ENCODE assay signal across 8 mouse cellular contexts in genomic region chr10:75796731-75797516, GRCm38 (mm10). TPM values are rescaled to one million over a fixed set of nuclear protein-coding genes. Genes with fewer than 3 reads are reported as not detected.
DNase-seq lines count a peak whose midpoint lies in the region; ATAC-seq and TF ChIP-seq lines count a peak whose summit lies in the region.

No protein-coding gene starts in this region.

- WGBS in heart, embryonic 11.5 days (ENCODE audit: insufficient replicate concordance): 33% methylated on average over 11 of the region's 11 CpGs
- WGBS in heart, embryonic 16.5 days: 29% methylated on average over 11 of the region's 11 CpGs
- WGBS in limb, embryonic 15.5 days: 42% methylated on average over 11 of the region's 11 CpGs

- H3K9ac ChIP-seq in heart, embryonic 11.5 days (ENCODE audit: low read depth, low read length): no peak overlapping the region; the same call in 1 of the 2 replicates
- H3K9ac ChIP-seq in heart, embryonic 16.5 days (ENCODE audit: low read length): peak overlapping the region; percentile 73
- 0 out of 2 replicates have a peak overlapping the region, but pooled peaks have one; percentile 33 for H3K9ac ChIP-seq in limb, embryonic 15.5 days

- no peaks in the 10 kb centered on the region for H3K36me3 ChIP-seq in heart, embryonic 11.5 days (ENCODE audit: control insufficient read depth, insufficient read depth, low read length)
- no peaks in the 10 kb centered on the region for H3K36me3 ChIP-seq in heart, embryonic 16.5 days (ENCODE audit: control insufficient read depth, insufficient read depth)
- H3K36me3 ChIP-seq in limb, embryonic 15.5 days: no peaks in the 10 kb centered on the region
- H3K36me3 ChIP-seq in myocyte (ENCODE audit: control insufficient read depth, insufficient read depth): no peaks in the 10 kb centered on the region

- no peak overlapping the region for H3ac ChIP-seq in myocyte (ENCODE audit: control insufficient read depth, insufficient read length)

- ATAC-seq in heart, embryonic 11.5 days (replicated peaks; ENCODE audit: insufficient number of reproducible peaks, low FRiP score, low TSS enrichment): no peak
- no peak for ATAC-seq in heart, embryonic 16.5 days (replicated peaks; ENCODE audit: extremely low read depth, insufficient read depth, low FRiP score)
- no peak for ATAC-seq in limb, embryonic 15.5 days (ENCODE audit: insufficient number of reproducible peaks, low FRiP score, low TSS enrichment, low read depth)

- intact Hi-C loops in heart, postnatal 36 days (cut with DNase I): loop anchor here (2.0 kb wide), 1 partner anchor 36 kb away; no protein-coding TSS in a partner anchor

- no peak for DNase-seq in heart, postnatal 36 days
- DNase-seq in right cerebral cortex, postnatal 36 days (ENCODE audit: low spot score in 2 of 2): no peak
- DNase-seq in retina, postnatal 1 day: no peak
- no peak for DNase-seq in natural killer cell, adult 2 months (ENCODE audit: low spot score in 2 of 2)

- peak overlapping the region; percentile 53 for H3K4me3 ChIP-seq in heart, embryonic 11.5 days (ENCODE audit: low read depth, low read length)
- H3K4me3 ChIP-seq in heart, embryonic 16.5 days (ENCODE audit: low read length): peak overlapping the region; percentile 64
- peak overlapping the region; percentile 49 for H3K4me3 ChIP-seq in limb, embryonic 15.5 days
- H3K4me3 ChIP-seq in myocyte: peak overlapping the region; percentile 21

- TF ChIP-seq POLR2A in myocyte (IDR thresholded peaks at IDR 0.05; ENCODE audit: insufficient read length, low read depth): no peak

- peaks cover 9% of the 10 kb centered on the region for H3K4me1 ChIP-seq in heart, embryonic 11.5 days (ENCODE audit: control insufficient read depth, insufficient read depth, low read length)
- H3K4me1 ChIP-seq in heart, embryonic 16.5 days (ENCODE audit: control insufficient read depth, insufficient read depth, low read length): peaks cover 13% of the 10 kb centered on the region
- peaks cover 38% of the 10 kb centered on the region for H3K4me1 ChIP-seq in limb, embryonic 15.5 days

- H3K4me2 ChIP-seq in heart, embryonic 11.5 days: peak overlapping the region; percentile 95
- H3K4me2 ChIP-seq in heart, embryonic 16.5 days (ENCODE audit: low read depth, low read length): peak overlapping the region; percentile 95
- H3K4me2 ChIP-seq in limb, embryonic 15.5 days: peak overlapping the region; percentile 85
- H3K4me2 ChIP-seq in myocyte (ENCODE audit: low read depth): no peak overlapping the region

- H3K79me2 ChIP-seq in myocyte (ENCODE audit: control insufficient read depth, insufficient read depth): no peaks in the 10 kb centered on the region

- H3K9me3 ChIP-seq in heart, embryonic 11.5 days (replicated peaks; ENCODE audit: control insufficient read depth, low read length): no peaks in the 10 kb centered on the region
- H3K9me3 ChIP-seq in heart, embryonic 16.5 days (replicated peaks; ENCODE audit: control insufficient read depth, low read length): no peaks in the 10 kb centered on the region
- no peaks in the 10 kb centered on the region for H3K9me3 ChIP-seq in limb, embryonic 15.5 days

- H3K27ac ChIP-seq in heart, embryonic 11.5 days (ENCODE audit: low read depth, low read length): no peak overlapping the region
- H3K27ac ChIP-seq in heart, embryonic 16.5 days (ENCODE audit: low read length): no peak overlapping the region; the same call in 1 of the 2 replicates
- no peak overlapping the region for H3K27ac ChIP-seq in limb, embryonic 15.5 days

- H3K27me3 ChIP-seq in heart, embryonic 11.5 days (ENCODE audit: control insufficient read depth, insufficient read depth, low read length): peaks cover 8% of the 10 kb centered on the region
- H3K27me3 ChIP-seq in heart, embryonic 16.5 days (ENCODE audit: control insufficient read depth, insufficient read depth, low read length): no peaks in the 10 kb centered on the region
- H3K27me3 ChIP-seq in limb, embryonic 15.5 days: peaks cover 5% of the 10 kb centered on the region; the same call in 1 of the 2 replicates
- H3K27me3 ChIP-seq in myocyte (ENCODE audit: control insufficient read depth, insufficient read depth, insufficient read length): peaks cover 14% of the 10 kb centered on the region

TF ChIP-seq in myocyte, 11 proteins besides CTCF, POLR2A, EP300 and RAD21:
- no peak for TF ChIP-seq MYOG (IDR thresholded peaks at IDR 0.05; ENCODE audit: control insufficient read depth in 1 of 3, insufficient read depth in 1 of 3, insufficient read length in 2 of 3, low read depth in 2 of 3)
- no peak for TF ChIP-seq MYOD1 (IDR thresholded peaks at IDR 0.05; ENCODE audit: control insufficient read depth in 1 of 3, insufficient read length in 2 of 3, low read depth in 2 of 3)
- no peak for TF ChIP-seq REST (IDR thresholded peaks at IDR 0.05; ENCODE audit: insufficient read depth, insufficient read length)
- TF ChIP-seq E2F4 (IDR thresholded peaks at IDR 0.05; ENCODE audit: insufficient read depth): no peak
- TF ChIP-seq USF1 (IDR thresholded peaks at IDR 0.05; ENCODE audit: low read depth): no peak
- no peak for TF ChIP-seq SRF (IDR thresholded peaks at IDR 0.05; ENCODE audit: control insufficient read depth, insufficient read length, low read depth)
- no peak for TF ChIP-seq TCF12 (IDR thresholded peaks at IDR 0.05; ENCODE audit: insufficient read depth, poor library complexity, severe bottlenecking)
- TF ChIP-seq CEBPB (IDR thresholded peaks at IDR 0.05; ENCODE audit: insufficient read depth, poor library complexity, severe bottlenecking): no peak
- TF ChIP-seq MAX (IDR thresholded peaks at IDR 0.05; ENCODE audit: low read depth): no peak
- no peak for TF ChIP-seq POLR2AphosphoS2 (IDR thresholded peaks at IDR 0.05; ENCODE audit: insufficient read length, low read depth)
- TF ChIP-seq TCF3 (IDR thresholded peaks at IDR 0.05; ENCODE audit: insufficient read length, low read depth): no peak

RNA-seq across cellular contexts. Expression of gene Gstt1, which starts 1.5 kb away (rescaled TPM):
- 4.3 and 5.1 TPM in 2 replicates for polyA plus RNA-seq in heart, embryonic 11.5 days (2014; fragmentation: Nextera tagmentation; extraction: Ambion mirVana)
- total RNA-seq in heart, postnatal 36 days (2021): 10 to 100 TPM; 14.5 to 20.3 TPM
- polyA plus RNA-seq in heart, embryonic 16.5 days (2015; fragmentation: Nextera tagmentation; extraction: Ambion mirVana): 9.0 and 10.2 TPM in 2 replicates
- 18.1 and 21.6 TPM in 2 replicates for polyA plus RNA-seq in limb, embryonic 15.5 days (2015; fragmentation: Nextera tagmentation; extraction: Ambion mirVana)
- polyA plus RNA-seq in myocyte (2012; fragmentation: generic; extraction: Trizol): 1.3 TPM

RNA-seq across cellular contexts. Expression of gene Gstt3, which starts 15.7 kb away (rescaled TPM):
- polyA plus RNA-seq in heart, embryonic 11.5 days (2014; fragmentation: Nextera tagmentation; extraction: Ambion mirVana): 3.0 and 3.4 TPM in 2 replicates
- 1 to 10 TPM; 4.1 to 4.8 TPM for total RNA-seq in heart, postnatal 36 days (2021)
- 5.6 and 6.2 TPM in 2 replicates for polyA plus RNA-seq in heart, embryonic 16.5 days (2015; fragmentation: Nextera tagmentation; extraction: Ambion mirVana)
- polyA plus RNA-seq in limb, embryonic 15.5 days (2015; fragmentation: Nextera tagmentation; extraction: Ambion mirVana): 30.0 and 33.1 TPM in 2 replicates
- polyA plus RNA-seq in myocyte (2012; fragmentation: generic; extraction: Trizol): 0.13 TPM

RNA-seq across cellular contexts. Expression of gene Gm20441, which starts 16.2 kb away (rescaled TPM):
- polyA plus RNA-seq in heart, embryonic 11.5 days (2014; fragmentation: Nextera tagmentation; extraction: Ambion mirVana): not detected in 2 replicates
- total RNA-seq in heart, postnatal 36 days (2021): not detected
- polyA plus RNA-seq in heart, embryonic 16.5 days (2015; fragmentation: Nextera tagmentation; extraction: Ambion mirVana): not detected in 2 replicates
- 0.45 and 0.47 TPM in 2 replicates for polyA plus RNA-seq in limb, embryonic 15.5 days (2015; fragmentation: Nextera tagmentation; extraction: Ambion mirVana)
- polyA plus RNA-seq in myocyte (2012; fragmentation: generic; extraction: Trizol): not detected

RNA-seq across cellular contexts. Expression of gene Ddt, which starts 23.7 kb away (rescaled TPM):
- polyA plus RNA-seq in heart, embryonic 11.5 days (2014; fragmentation: Nextera tagmentation; extraction: Ambion mirVana): 41.1 and 44.4 TPM in 2 replicates
- 100 to 1,000 TPM in 1 of 2 experiments, 10 to 100 TPM in 1; 96.7 to 104 TPM for total RNA-seq in heart, postnatal 36 days (2021)
- polyA plus RNA-seq in heart, embryonic 16.5 days (2015; fragmentation: Nextera tagmentation; extraction: Ambion mirVana): 40.8 and 42.8 TPM in 2 replicates
- polyA plus RNA-seq in limb, embryonic 15.5 days (2015; fragmentation: Nextera tagmentation; extraction: Ambion mirVana): 51.6 and 55.6 TPM in 2 replicates
- 64.2 TPM for polyA plus RNA-seq in myocyte (2012; fragmentation: generic; extraction: Trizol)

RNA-seq across cellular contexts. Expression of gene Gstt4, which starts 25.4 kb away (rescaled TPM):
- polyA plus RNA-seq in heart, embryonic 11.5 days (2014; fragmentation: Nextera tagmentation; extraction: Ambion mirVana): not detected in 2 replicates
- not detected for total RNA-seq in heart, postnatal 36 days (2021)
- not detected in 2 replicates for polyA plus RNA-seq in heart, embryonic 16.5 days (2015; fragmentation: Nextera tagmentation; extraction: Ambion mirVana)
- not detected in 2 replicates for polyA plus RNA-seq in limb, embryonic 15.5 days (2015; fragmentation: Nextera tagmentation; extraction: Ambion mirVana)
- not detected for polyA plus RNA-seq in myocyte (2012; fragmentation: generic; extraction: Trizol)
